Mouse (Mus musculus) mouse embryonic stem cell (cell line): ENCODE data around the gene Vipas39.

Experiments
- in situ Hi-C, 2 experiments: fragments of 300-500 bp; cut with MboI; formaldehyde crosslinking; loops; 1 replicate in 1 of 2; 3 replicates in 1 of 2; pipeline ENCODE4 v1.14.3; 2019 to 2020; ENCODE audit warnings: low sequenced_read_pairs in 2 of 2, low pct_unique_long_range_greater_than_20kb in 1 of 2, mixed read lengths in 1 of 2; ENCODE audit not compliant: unreplicated experiment in 1 of 2

The Vipas39 gene

GRCm38 (mm10) chr12:87277251-87277650, 11.2 kb upstream of the Vipas39 start:
- in situ Hi-C loops: loop anchor here in 1 of 2 experiments (5.0 kb wide), 1 partner anchor 55 kb away; no protein-coding TSS in a partner anchor

- in situ Hi-C loops: loop anchor here in 1 of 2 experiments (5.0 kb wide), 1 partner anchor 57 kb away; no protein-coding TSS in a partner anchor
Observed at GRCm38 (mm10) chr12:87274853-87275831, 9.1 kb upstream of the Vipas39 start.

- in situ Hi-C loops: no loop called here
Observed at GRCm38 (mm10) chr12:87267682-87268081, 1.6 kb upstream of the Vipas39 start.

- in situ Hi-C loops: no loop called here
Observed at GRCm38 (mm10) chr12:87266827-87267603, 959 bp upstream of the Vipas39 start.

GRCm38 (mm10) chr12:87265444-87265843, 612 bp downstream of the Vipas39 start:
- in situ Hi-C loops: no loop called here

GRCm38 (mm10) chr12:87260562-87260961, 5.5 kb downstream of the Vipas39 start:
- in situ Hi-C loops: no loop called here

- in situ Hi-C loops: no loop called here
Observed at GRCm38 (mm10) chr12:87256629-87257028, 9.4 kb downstream of the Vipas39 start.

- in situ Hi-C loops: no loop called here
Observed at GRCm38 (mm10) chr12:87253878-87254277, 12.2 kb downstream of the Vipas39 start.

GRCm38 (mm10) chr12:87250161-87250560, 15.9 kb downstream of the Vipas39 start:
- in situ Hi-C loops: no loop called here

- in situ Hi-C loops: no loop called here
Observed at GRCm38 (mm10) chr12:87238632-87239031, 27.4 kb downstream of the Vipas39 start, which contains the start of gene Noxred1. Noxred1 (minus strand) TSS chr12:87238732.

- in situ Hi-C loops: no loop called here
Observed at GRCm38 (mm10) chr12:87236882-87237483, 29.1 kb downstream of the Vipas39 start.

- in situ Hi-C loops: no loop called here
Observed at GRCm38 (mm10) chr12:87230379-87230895, 35.6 kb downstream of the Vipas39 start.

- in situ Hi-C loops: no loop called here
Observed at GRCm38 (mm10) chr12:87229633-87230032, 36.4 kb downstream of the Vipas39 start.

- in situ Hi-C loops: no loop called here
Observed at GRCm38 (mm10) chr12:87226801-87227200, 39.3 kb downstream of the Vipas39 start.

GRCm38 (mm10) chr12:87224950-87225349, 41.1 kb downstream of the Vipas39 start:
- in situ Hi-C loops: no loop called here

GRCm38 (mm10) chr12:87219362-87219761, 46.7 kb downstream of the Vipas39 start:
- in situ Hi-C loops: no loop called here

- in situ Hi-C loops: no loop called here
Observed at GRCm38 (mm10) chr12:87217596-87217995, 48.5 kb downstream of the Vipas39 start.

GRCm38 (mm10) chr12:87216053-87216452, 50.0 kb downstream of the Vipas39 start:
- in situ Hi-C loops: no loop called here
